Mouse (Mus musculus): ENCODE data around the gene Uggt1. TPM values are rescaled to one million over a fixed set of nuclear protein-coding genes. Genes with fewer than 3 reads are reported as not detected.

Gene Uggt1
- total RNA-seq, 4 experiments from 2014 or later: 33.6 to 53.2 (median 41.5) TPM

GRCm38 (mm10) chr1:36118061-36118685 lies 126.3 kb downstream of the Uggt1 start:
- DNase-seq (ENCODE audit: low spot score in 2 of 2): no peak

GRCm38 (mm10) chr1:36116488-36116887 lies 128.0 kb downstream of the Uggt1 start:
- DNase-seq (ENCODE audit: low spot score in 2 of 2): no peak

DNA sequence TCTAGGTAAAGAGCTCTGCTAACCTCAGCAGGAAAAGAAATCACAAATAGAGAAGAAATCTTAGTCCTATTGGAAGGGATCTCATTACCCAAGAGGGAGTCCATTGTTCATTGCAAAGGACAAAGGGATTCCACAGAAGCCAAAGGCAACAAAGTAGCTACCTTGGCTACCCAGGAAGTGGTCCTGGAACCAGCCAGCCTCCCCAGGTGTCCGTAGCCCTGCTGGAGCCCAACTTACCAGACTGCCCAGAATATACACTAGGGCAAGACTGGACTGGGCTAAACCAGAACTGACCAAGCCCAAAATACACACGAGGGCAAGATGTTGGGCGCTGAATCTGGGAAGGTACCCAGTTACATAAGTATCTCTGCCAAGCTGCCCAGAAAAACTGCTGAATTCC lies 129.7 kb downstream of the Uggt1 start:
- DNase-seq (ENCODE audit: low spot score in 2 of 2): no peak

GRCm38 (mm10) chr1:36113670-36114069 lies 130.8 kb downstream of the Uggt1 start:
- DNase-seq (ENCODE audit: low spot score in 2 of 2): no peak

DNA sequence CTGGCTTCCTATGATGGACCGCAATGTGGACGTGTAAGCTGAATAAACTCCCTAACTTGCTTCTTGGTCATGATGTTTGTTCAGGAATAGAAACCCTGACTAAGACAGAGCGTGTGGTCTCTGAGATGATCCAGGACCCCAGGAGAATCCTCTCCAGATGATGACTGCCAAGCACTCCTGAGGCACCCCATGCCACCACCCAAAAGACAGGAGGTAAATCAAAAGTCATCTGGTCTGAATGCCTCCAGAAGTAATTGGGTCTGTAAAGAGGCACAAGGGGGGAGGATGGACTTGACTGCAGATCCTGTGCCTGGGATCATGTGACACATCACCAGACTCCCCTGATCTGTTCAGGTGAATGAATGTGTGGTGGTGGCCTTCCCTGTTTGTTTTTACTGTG lies 131.9 kb downstream of the Uggt1 start:
- DNase-seq (ENCODE audit: low spot score in 2 of 2): no peak

DNA sequence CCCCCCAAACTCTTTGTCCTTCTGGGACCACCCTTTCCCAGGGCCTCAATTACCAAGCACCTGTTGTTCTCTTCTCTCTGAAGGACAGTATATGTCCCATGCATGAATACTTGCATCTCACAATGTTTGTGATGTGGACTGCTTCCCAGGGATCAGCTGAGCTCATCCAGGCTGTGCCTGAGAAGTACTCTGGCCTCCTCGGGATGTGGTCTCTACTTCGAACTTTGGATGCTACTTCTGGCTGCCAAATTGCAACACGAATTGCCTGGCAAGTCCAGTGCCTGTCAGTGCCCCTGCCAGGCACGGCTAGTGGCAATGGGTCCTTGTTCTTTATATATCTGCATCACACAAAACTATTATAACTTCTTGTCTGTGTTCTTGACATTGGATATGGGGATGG lies 134.5 kb downstream of the Uggt1 start:
- no peak for DNase-seq (ENCODE audit: low spot score in 2 of 2)

DNA sequence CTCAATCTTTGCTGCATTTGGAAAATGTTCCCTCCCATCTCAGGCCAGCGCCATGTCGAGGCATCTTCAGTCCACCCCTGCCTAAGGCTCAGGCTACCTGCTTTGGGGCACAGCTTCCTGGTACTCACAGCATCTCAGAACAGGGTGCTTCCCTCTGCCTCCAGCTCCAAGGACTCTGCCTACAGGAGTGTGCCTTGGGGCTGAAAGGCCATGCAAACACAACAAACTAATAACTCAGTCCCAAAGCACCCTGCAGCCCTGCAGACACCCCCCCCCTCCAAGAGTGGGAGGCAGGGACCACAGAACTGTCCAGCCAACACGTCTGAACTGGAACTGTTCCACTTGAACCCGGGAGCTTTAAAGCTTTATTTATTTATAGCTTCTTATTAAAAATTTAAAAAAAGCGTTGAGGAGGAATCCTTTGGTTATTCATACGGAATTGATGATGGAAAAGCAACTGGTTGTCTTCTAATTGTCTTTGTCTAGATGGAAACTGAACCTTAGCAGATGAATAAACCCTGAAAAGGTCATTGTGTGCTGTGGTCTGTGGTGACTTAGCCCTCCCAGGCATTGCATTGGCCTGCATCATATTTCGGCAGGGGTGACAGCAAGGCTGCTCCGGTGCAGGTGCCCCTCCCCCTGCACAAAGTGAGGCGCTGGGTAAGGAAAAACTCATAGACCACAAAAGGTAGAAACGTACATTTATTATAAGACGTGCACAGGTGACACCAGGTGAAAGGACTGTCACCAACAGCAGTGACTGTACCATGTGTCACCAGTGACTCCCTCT lies 138.4 kb downstream of the Uggt1 start:
- DNase-seq (ENCODE audit: low spot score in 2 of 2): no peak

- DNase-seq (ENCODE audit: low spot score in 2 of 2): no peak
Observed at GRCm38 (mm10) chr1:36100371-36100770, 144.1 kb downstream of the Uggt1 start.

DNA sequence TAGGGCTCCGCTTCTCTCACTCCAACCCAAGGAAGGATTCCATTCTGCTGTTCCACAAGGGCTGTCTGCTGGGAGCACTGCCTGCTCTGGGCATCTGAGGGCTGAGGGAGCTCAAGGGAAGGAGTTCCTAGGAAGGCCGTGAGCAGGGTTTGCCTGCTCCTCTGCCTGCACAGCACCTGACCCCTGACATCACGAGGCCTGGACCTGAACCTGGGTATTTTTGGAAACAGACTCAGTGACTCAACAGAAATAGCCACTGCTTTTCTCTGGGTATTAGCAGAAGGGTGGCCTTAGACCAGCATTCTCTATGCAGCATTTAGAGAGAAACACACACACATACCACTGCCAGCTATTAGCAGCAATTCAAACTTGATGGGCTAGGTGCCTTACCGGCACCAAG lies 146.1 kb downstream of the Uggt1 start:
- no peak for DNase-seq (ENCODE audit: low spot score in 2 of 2)

DNA sequence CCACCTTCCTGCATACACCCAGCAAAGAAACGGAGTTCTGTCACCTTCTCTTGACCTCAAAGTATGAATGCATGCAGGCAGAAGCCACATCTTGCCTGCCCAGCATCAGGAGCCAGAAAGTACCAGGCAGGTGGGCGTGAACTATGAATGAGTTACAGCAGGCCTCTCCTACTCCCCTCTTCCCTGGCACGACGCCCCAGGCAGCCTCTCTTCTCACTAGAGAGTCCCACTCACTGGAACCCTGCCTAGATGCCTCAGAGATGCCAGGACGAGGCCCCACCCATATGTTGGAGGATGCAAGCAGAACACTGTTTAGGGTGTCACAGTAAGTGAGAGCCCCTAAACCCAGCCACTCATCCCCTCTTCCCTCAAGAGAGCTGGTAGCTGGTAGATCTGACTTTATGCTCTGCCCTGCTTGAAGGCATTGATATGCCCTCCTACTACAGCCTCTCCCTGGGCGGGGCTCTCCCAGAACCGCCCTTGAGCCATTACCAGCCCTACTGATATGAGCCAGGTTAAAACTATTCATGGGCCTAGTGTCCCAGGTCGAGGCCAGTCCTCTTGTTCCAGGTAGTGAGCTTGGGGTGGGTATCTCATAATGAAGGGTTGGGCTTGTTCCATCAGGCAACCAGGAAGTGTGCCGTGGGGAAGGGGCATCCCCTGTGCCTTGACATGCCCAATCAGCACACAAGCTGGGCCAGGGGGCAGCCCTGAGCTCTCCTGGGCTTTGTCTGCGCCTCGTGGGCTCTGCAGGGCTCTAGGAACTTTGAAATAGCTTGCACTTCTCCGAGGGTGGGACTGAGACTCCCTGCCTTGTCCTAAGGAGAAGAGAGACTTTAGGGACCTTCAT lies 148.9 kb downstream of the Uggt1 start:
- peak; percentile 92 to 93 for DNase-seq (ENCODE audit: low spot score in 2 of 2)

GRCm38 (mm10) chr1:36093741-36094140 lies 150.8 kb downstream of the Uggt1 start:
- DNase-seq (ENCODE audit: low spot score in 2 of 2): no peak

DNA sequence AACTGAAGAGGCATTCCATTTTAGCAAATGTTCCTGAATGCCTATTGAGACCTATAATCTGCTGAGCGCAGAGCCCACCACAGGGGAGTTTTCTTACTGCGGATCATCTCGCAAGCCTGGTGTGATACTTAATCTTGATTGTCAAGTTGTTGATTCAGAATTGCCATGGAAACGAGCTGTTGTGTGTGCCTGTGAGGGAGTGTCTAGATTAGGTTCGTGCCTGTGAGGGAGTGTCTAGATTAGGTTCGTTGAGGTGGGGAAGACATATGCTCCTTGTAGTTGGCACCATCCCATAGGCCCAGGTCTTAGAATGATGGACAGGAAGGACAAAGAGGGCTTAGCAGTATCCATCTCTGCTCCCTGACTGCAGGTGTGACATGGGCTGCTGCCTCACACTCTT lies 153.3 kb downstream of the Uggt1 start:
- DNase-seq (ENCODE audit: low spot score in 2 of 2): no peak

DNA sequence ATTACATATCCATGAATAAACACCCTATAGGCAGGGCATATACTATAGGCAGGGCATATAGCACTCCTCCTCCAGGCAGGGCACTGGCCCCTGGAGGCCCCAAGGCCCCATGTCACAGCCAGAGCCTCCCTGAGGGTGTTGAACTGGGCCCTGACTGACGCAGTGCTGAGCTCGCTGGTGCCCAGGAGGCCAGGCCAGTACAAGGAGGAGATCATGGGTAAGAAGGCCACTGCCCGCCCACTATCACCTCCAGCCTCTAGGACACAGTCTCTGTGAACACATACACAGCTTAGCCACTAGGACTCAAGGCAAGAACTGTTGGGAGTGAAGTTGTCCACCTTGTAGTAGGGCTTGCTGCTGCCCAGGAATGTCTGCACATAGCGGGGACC lies 153.8 kb downstream of the Uggt1 start:
- DNase-seq (ENCODE audit: low spot score in 2 of 2): no peak

Small RNA genes lying within 50 kb of the gene (microRNA-seq; reads per million reads assigned to microRNA genes)
- 3.2 to 5.6 reads per million in 2 experiments for gene Mir6897

Other genes starting within 250 kb of the Uggt1 start
- gene Hs6st1, start 176.3 kb downstream of the Uggt1 start, total RNA-seq (2022): 10 to 100 TPM; 39.0 to 42.6 (median 40.2) TPM
- 1 to 10 TPM in 2 of 4 experiments, under 1 TPM in 2; 0.41 to 3.4 (median 1.2) TPM for gene Neurl3, start 30.0 kb upstream of the Uggt1 start, total RNA-seq (2022)
- gene Arid5a, start 63.0 kb upstream of the Uggt1 start, total RNA-seq (2022): 10 to 100 TPM; 18.1 to 22.0 (median 18.8) TPM
- gene Kansl3, start 124.5 kb upstream of the Uggt1 start, total RNA-seq (2022): 10 to 100 TPM; 60.0 to 93.5 (median 78.2) TPM
- not detected for gene Fer1l5, start 127.6 kb upstream of the Uggt1 start, total RNA-seq (2022)
- 10 to 100 TPM; 56.0 to 81.9 (median 69.0) TPM for gene Lman2l, start 200.6 kb upstream of the Uggt1 start, total RNA-seq (2022)
- 10 to 100 TPM; 14.8 to 17.9 (median 16.2) TPM for gene Cnnm4, start 226.9 kb upstream of the Uggt1 start, total RNA-seq (2022)